In the genomic region with DNA sequence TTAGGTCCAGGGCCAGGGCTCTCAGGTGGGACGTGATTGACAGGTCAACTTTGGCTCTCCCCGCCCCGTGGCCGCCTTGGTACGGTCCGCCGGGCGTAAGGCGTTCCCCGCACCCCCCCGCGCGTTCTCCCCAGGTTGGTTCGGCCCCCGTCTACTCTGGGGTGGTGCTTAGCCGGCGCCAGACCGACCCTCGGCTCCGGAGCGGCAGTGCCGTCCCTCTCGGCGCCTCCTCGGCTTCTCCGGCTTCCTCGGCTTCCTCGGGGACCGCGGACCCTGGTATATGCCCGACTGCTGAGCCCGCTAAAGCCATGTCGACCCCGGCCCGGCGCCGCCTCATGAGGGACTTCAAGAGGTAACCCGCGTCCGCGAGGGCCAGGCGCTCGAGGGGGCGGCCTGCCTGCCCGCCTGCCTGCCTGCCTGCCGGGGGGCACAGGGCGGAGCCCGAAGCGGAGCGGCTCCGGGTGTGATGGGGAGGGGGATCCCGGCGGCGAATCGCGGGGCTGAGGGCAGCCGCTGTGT, we compare ENCODE assay signal across 8 mouse cellular contexts. TPM values are rescaled to one million over a fixed set of nuclear protein-coding genes. Genes with fewer than 3 reads are reported as not detected.
DNase-seq lines count a peak whose midpoint lies in the region; ATAC-seq and TF ChIP-seq lines count a peak whose summit lies in the region.

No protein-coding gene starts in this region.

- H3K9me3 ChIP-seq in G1E (replicated peaks), result no peaks in the 10 kb centered on the region
- no peaks in the 10 kb centered on the region; the same call in 1 of the 2 replicates for H3K9me3 ChIP-seq in forebrain, embryonic 16.5 days (ENCODE audit: control insufficient read depth, low read length)
- H3K9me3 ChIP-seq in neural tube, embryonic 14.5 days (ENCODE audit: control insufficient read depth, low read length), result no peaks in the 10 kb centered on the region

- peak; percentile 45 for ATAC-seq in G1E (ENCODE audit: extremely low read depth, insufficient number of reproducible peaks, low FRiP score, poor library complexity, severe bottlenecking)
- ATAC-seq in forebrain, embryonic 16.5 days, result peak; percentile 97
- peak; percentile 96 for ATAC-seq in neural tube, embryonic 14.5 days (ENCODE audit: low read depth)

- H3K36me3 ChIP-seq in G1E (replicated peaks), result peaks cover 16% of the 10 kb centered on the region
- H3K36me3 ChIP-seq in forebrain, embryonic 16.5 days (ENCODE audit: control insufficient read depth, insufficient read depth), result no peaks in the 10 kb centered on the region
- H3K36me3 ChIP-seq in neural tube, embryonic 14.5 days (ENCODE audit: control insufficient read depth, insufficient read depth, low read length), result no peaks in the 10 kb centered on the region
- H3K36me3 ChIP-seq in testis, adult 2 months (ENCODE audit: control insufficient read depth, insufficient read depth, low read length), result no peaks in the 10 kb centered on the region

- intact Hi-C loops in heart, postnatal 36 days (cut with DNase I), result loop anchor here (2.0 kb wide), 1 partner anchor 77 kb away; no protein-coding TSS in a partner anchor

- H3K4me1 ChIP-seq in G1E (ENCODE audit: insufficient read depth, low read depth, low read length), result peaks cover 8% of the 10 kb centered on the region; the same call in 1 of the 2 replicates
- peaks cover 5% of the 10 kb centered on the region for H3K4me1 ChIP-seq in forebrain, embryonic 16.5 days (replicated peaks; ENCODE audit: control insufficient read depth, insufficient read depth, low read length)
- H3K4me1 ChIP-seq in neural tube, embryonic 14.5 days (ENCODE audit: control insufficient read depth, insufficient read depth, low read length), result 0 out of 2 replicates have a peak, but pooled peaks cover 4% of the 10 kb centered on the region
- no peaks in the 10 kb centered on the region; the same call in 1 of the 2 replicates for H3K4me1 ChIP-seq in testis, adult 2 months (ENCODE audit: control insufficient read depth, insufficient read depth, low read length)

- no peak for TF ChIP-seq CTCF in G1E (IDR thresholded peaks at IDR 0.05; ENCODE audit: low read depth, low read length)
- TF ChIP-seq CTCF in testis, adult 2 months (IDR thresholded peaks at IDR 0.05; ENCODE audit: control insufficient read depth, insufficient read depth, insufficient replicate concordance, low read depth, low read length), result no peak

- peak overlapping the region; percentile 77 for H3K4me3 ChIP-seq in G1E (ENCODE audit: low read depth, low read length)
- peak overlapping the region; percentile 71 for H3K4me3 ChIP-seq in forebrain, embryonic 16.5 days (replicated peaks; ENCODE audit: low read length)
- H3K4me3 ChIP-seq in neural tube, embryonic 14.5 days (ENCODE audit: low read depth, low read length), result peak overlapping the region; percentile 66
- H3K4me3 ChIP-seq in testis, adult 2 months (ENCODE audit: control insufficient read depth, low read depth, low read length), result peak overlapping the region; percentile 90

- no peaks in the 10 kb centered on the region for H3K27me3 ChIP-seq in G1E (ENCODE audit: insufficient read depth, low read length)
- no peaks in the 10 kb centered on the region for H3K27me3 ChIP-seq in forebrain, embryonic 16.5 days (replicated peaks; ENCODE audit: control insufficient read depth, insufficient read depth, low read length)
- H3K27me3 ChIP-seq in neural tube, embryonic 14.5 days (ENCODE audit: control insufficient read depth, insufficient read depth, low read length), result no peaks in the 10 kb centered on the region
- H3K27me3 ChIP-seq in testis, adult 2 months (ENCODE audit: control insufficient read depth, insufficient read depth, low read length), result no peaks in the 10 kb centered on the region

- peak overlapping the region; percentile 51 for H3K27ac ChIP-seq in forebrain, embryonic 16.5 days (ENCODE audit: low read length)
- peak overlapping the region; percentile 73 for H3K27ac ChIP-seq in neural tube, embryonic 14.5 days (ENCODE audit: low read depth, low read length)
- H3K27ac ChIP-seq in testis, adult 2 months (ENCODE audit: control insufficient read depth, insufficient read depth, low read depth, low read length), result peak overlapping the region; percentile 66

- peak; percentile 81 for TF ChIP-seq POLR2A in testis, adult 2 months (IDR thresholded peaks at IDR 0.05; ENCODE audit: control insufficient read depth, low read depth, low read length)

- H3K9ac ChIP-seq in forebrain, embryonic 16.5 days (replicated peaks; ENCODE audit: low read depth, low read length), result peak overlapping the region; percentile 69
- peak overlapping the region; percentile 69 for H3K9ac ChIP-seq in neural tube, embryonic 14.5 days (replicated peaks; ENCODE audit: low read depth, low read length)

- peak overlapping the region; percentile 58 for H3K4me2 ChIP-seq in forebrain, embryonic 16.5 days (ENCODE audit: low read length)
- H3K4me2 ChIP-seq in neural tube, embryonic 14.5 days (ENCODE audit: low read depth, low read length), result peak overlapping the region; percentile 47

- WGBS in forebrain, embryonic 16.5 days, result 25% methylated on average over 48 of the region's 57 CpGs
- 11% methylated on average over 38 of the region's 57 CpGs for WGBS in neural tube, embryonic 14.5 days

- DNase-seq in G1E (ENCODE audit: low spot score), result peak; percentile 64
- peak; percentile 89 for DNase-seq in cerebellum, adult 18-20 months
- peak; percentile 84 to 88 for DNase-seq in heart, postnatal 36 days
- DNase-seq in layer of hippocampus, adult 18-20 months (ENCODE audit: low spot score in 2 of 2), result peak; percentile 77 to 87
- DNase-seq in lung, adult 18-20 months, result peak; percentile 88 to 91

RNA-seq across cellular contexts. Expression of a gene that starts 0.3 kb away (rescaled TPM):
- total RNA-seq in G1E (2014; fragmentation: Nextera tagmentation), result 33.8 and 36.3 TPM in 2 replicates
- 77.7 and 83.2 TPM in 2 replicates for total RNA-seq in G1E (2017)
- polyA plus RNA-seq in G1E (2012), result 1.6 and 2.1 TPM in 2 replicates
- 25.2 and 30.8 TPM in 2 replicates for polyA plus RNA-seq in forebrain, embryonic 16.5 days (2015; fragmentation: Nextera tagmentation; extraction: Ambion mirVana)
- total RNA-seq in heart, postnatal 36 days (2021), result 10 to 100 TPM; 16.7 to 17.9 TPM
- 10 to 100 TPM; 40.8 to 42.6 TPM for total RNA-seq in layer of hippocampus, adult 18-20 months (2021)
- polyA plus RNA-seq in neural tube, embryonic 14.5 days (2014; fragmentation: Nextera tagmentation; extraction: Ambion mirVana), result 27.5 and 29.7 TPM in 2 replicates
- 3.7 and 4.7 TPM in 2 replicates for polyA plus RNA-seq in testis, adult 2 months (2012; rRNA removed)

RNA-seq across cellular contexts. Expression of a gene that starts 0.5 kb away (rescaled TPM):
- total RNA-seq in G1E (2014; fragmentation: Nextera tagmentation), result 53.4 and 58.1 TPM in 2 replicates
- 16.0 and 16.4 TPM in 2 replicates for total RNA-seq in G1E (2017)
- 108 and 126 TPM in 2 replicates for polyA plus RNA-seq in G1E (2012)
- 109 and 112 TPM in 2 replicates for polyA plus RNA-seq in forebrain, embryonic 16.5 days (2015; fragmentation: Nextera tagmentation; extraction: Ambion mirVana)
- total RNA-seq in heart, postnatal 36 days (2021), result 10 to 100 TPM; 67.7 to 77.5 TPM
- total RNA-seq in layer of hippocampus, adult 18-20 months (2021), result 10 to 100 TPM; 53.5 to 57.9 TPM
- 129 and 134 TPM in 2 replicates for polyA plus RNA-seq in neural tube, embryonic 14.5 days (2014; fragmentation: Nextera tagmentation; extraction: Ambion mirVana)
- polyA plus RNA-seq in testis, adult 2 months (2012; rRNA removed), result 20.6 and 25.4 TPM in 2 replicates

RNA-seq across cellular contexts. Expression of a gene that starts 28.5 kb away (rescaled TPM):
- total RNA-seq in G1E (2014; fragmentation: Nextera tagmentation), result 20.2 and 23.1 TPM in 2 replicates
- 10.3 and 12.2 TPM in 2 replicates for total RNA-seq in G1E (2017)
- 1.4 and 1.5 TPM in 2 replicates for polyA plus RNA-seq in G1E (2012)
- polyA plus RNA-seq in forebrain, embryonic 16.5 days (2015; fragmentation: Nextera tagmentation; extraction: Ambion mirVana), result 13.9 and 15.3 TPM in 2 replicates
- 1 to 10 TPM; 3.1 to 4.1 TPM for total RNA-seq in heart, postnatal 36 days (2021)
- total RNA-seq in layer of hippocampus, adult 18-20 months (2021), result 10 to 100 TPM; 30.4 to 32.1 TPM
- polyA plus RNA-seq in neural tube, embryonic 14.5 days (2014; fragmentation: Nextera tagmentation; extraction: Ambion mirVana), result 21.4 and 25.6 TPM in 2 replicates
- 0.54 and 0.61 TPM in 2 replicates for polyA plus RNA-seq in testis, adult 2 months (2012; rRNA removed)

Comparison
In these comparisons a context has a peak if more than half of its experiments do, and no peak if none do; other contexts are left out.
1. Peak in every context shown above with its lines: DNase-seq, ATAC-seq, H3K4me3 ChIP-seq and H3K27ac ChIP-seq.
2. ATAC-seq: peak in every context shown above with its lines; median percentile 97 in forebrain, embryonic 16.5 days; 96 in neural tube, embryonic 14.5 days; 45 in G1E.